Mouse (Mus musculus) ovary, adult 10 weeks (tissue): ENCODE data around the gene Atp5g2. TPM values are rescaled to one million over a fixed set of nuclear protein-coding genes. Genes with fewer than 3 reads are reported as not detected.

Experiments used
- polyA plus RNA-seq: library from polyadenylated mRNA; stranded (reverse); fragments of 350-450 nt; fragmentation: Illumina TruSeq; extraction: RNeasy Lipid Tissue Mini Kit (QIAGEN cat#74804); gene quantifications from one replicate; pipeline ENCODE4 v1.2.3, GENCODE M21; 2014

Gene Atp5g2
- 19.7 TPM for polyA plus RNA-seq

GRCm38 (mm10) chr15:102672215-102673071 is at the start of gene Atp5g2:
Gene Atp5g2 (minus strand): TSS chr15:102672352.

GRCm38 (mm10) chr15:102624970-102625686 is 47.0 kb downstream of the Atp5g2 start, which contains the start of the genes Gm28047 and Atf7:
Gene Gm28047 (minus strand): TSS chr15:102625067.
Gene Atf7 (minus strand): TSS chr15:102625464.

Other genes starting within 250 kb of the Atp5g2 start
- 1.1 TPM for gene Amhr2, start 227.0 kb downstream of the Atp5g2 start, polyA plus RNA-seq
- gene Prr13, start 213.3 kb downstream of the Atp5g2 start, polyA plus RNA-seq: 37.5 TPM
- 1,145 TPM for gene Pcbp2, start 201.8 kb downstream of the Atp5g2 start, polyA plus RNA-seq
- not detected for gene Gm10337, start 168.6 kb downstream of the Atp5g2 start, polyA plus RNA-seq
- gene Map3k12, start 155.3 kb downstream of the Atp5g2 start, polyA plus RNA-seq: 5.3 TPM
- gene Tarbp2, start 154.2 kb downstream of the Atp5g2 start, polyA plus RNA-seq: 0.66 TPM
- gene Npff, start 147.4 kb downstream of the Atp5g2 start, polyA plus RNA-seq: not detected
- not detected for gene Gm28047, start 47.3 kb downstream of the Atp5g2 start, polyA plus RNA-seq
- 68.1 TPM for gene Atf7, start 46.9 kb downstream of the Atp5g2 start, polyA plus RNA-seq
- gene Calcoco1, start 49.8 kb upstream of the Atp5g2 start, polyA plus RNA-seq: 119 TPM
- gene Hoxc13, start 248.8 kb upstream of the Atp5g2 start, polyA plus RNA-seq: not detected